Mouse (Mus musculus): Measurements from ENCODE around the gene Rnase9.

- TF ChIP-seq ZNF384 (IDR thresholded peaks at IDR 0.05; ENCODE audit: low read depth, low read length) (no peak), MAFK (IDR thresholded peaks at IDR 0.05; ENCODE audit: insufficient read depth, low read depth, low read length) (no peak), ZC3H11A (IDR thresholded peaks at IDR 0.05; ENCODE audit: borderline replicate concordance, low read depth, low read length) (no peak), HCFC1 (IDR thresholded peaks at IDR 0.05; ENCODE audit: borderline replicate concordance, insufficient read depth, low read length) (no peak), CHD2 (IDR thresholded peaks at IDR 0.05; ENCODE audit: low read depth, low read length) (no peak)
These were observed 27.9 kb upstream of the Rnase9 start for GRCm38 (mm10) chr14:51069617-51070016.

Data from ES-E14 (cell line).